Mouse (Mus musculus): Measurements from ENCODE around the gene Kctd11. TPM values are rescaled to one million over a fixed set of nuclear protein-coding genes. Genes with fewer than 3 reads are reported as not detected.
A peak's percentile ranks its signal among the peaks of the same experiment; 100 is the strongest.
"Not testable (repeated sequence)": the region's sequence is repeated elsewhere in the genome, so short reads cannot be mapped to it uniquely, and the experiment has no call there.

Gene Kctd11
- polyA plus RNA-seq, 1 experiment from 2014 or later = 3.3 TPM

GRCm38 (mm10) chr11:69918118-69918517 is 36.9 kb upstream of the Kctd11 start:
- no peak overlapping the region for H3K4me2 ChIP-seq
- H3K36me3 ChIP-seq = peaks cover 44% of the 10 kb centered on the region
- H3K9ac ChIP-seq = no peak overlapping the region
- no peaks in the 10 kb centered on the region for H3K9me3 ChIP-seq (replicated peaks)
- H3K27me3 ChIP-seq = no peaks in the 10 kb centered on the region
- no peak overlapping the region for H3K4me3 ChIP-seq
- peaks cover 54% of the 10 kb centered on the region for H3K4me1 ChIP-seq (replicated peaks)
- 79% methylated on average over 5 of the region's 5 CpGs for WGBS
- no peak overlapping the region for H3K27ac ChIP-seq
- ATAC-seq (replicated peaks; ENCODE audit: insufficient number of reproducible peaks, insufficient read depth, low FRiP score, low read depth) = no peak

- Histone ChIP-seq H3K4me1 (replicated peaks) (peaks cover 49% of the 10 kb centered on the region), H3K9ac (no peak overlapping the region), H3K9me3 (replicated peaks) (no peaks in the 10 kb centered on the region), H3K36me3 (peaks cover 49% of the 10 kb centered on the region), H3K4me3 (no peak overlapping the region), H3K27me3 (no peaks in the 10 kb centered on the region), H3K4me2 (no peak overlapping the region), H3K27ac (no peak overlapping the region)
- WGBS = 84% methylated on average over 8 of the region's 8 CpGs
- no peak for ATAC-seq (replicated peaks; ENCODE audit: insufficient number of reproducible peaks, insufficient read depth, low FRiP score, low read depth)
These were observed 36.3 kb upstream of the Kctd11 start for GRCm38 (mm10) chr11:69917379-69917948.

- ATAC-seq (replicated peaks; ENCODE audit: insufficient number of reproducible peaks, insufficient read depth, low FRiP score, low read depth); H3K4me2 ChIP-seq; H3K27me3 ChIP-seq; H3K27ac ChIP-seq; H3K9ac ChIP-seq; H3K9me3 ChIP-seq (replicated peaks); H3K4me3 ChIP-seq: not testable (repeated sequence)
- 51% methylated on average over 7 of the region's 7 CpGs for WGBS
- Histone ChIP-seq H3K36me3 (peaks cover 56% of the 10 kb centered on the region), H3K4me1 (replicated peaks) (peaks cover 45% of the 10 kb centered on the region)
These were observed 35.6 kb upstream of the Kctd11 start for GRCm38 (mm10) chr11:69916652-69917378.

GRCm38 (mm10) chr11:69915667-69916627 is 34.7 kb upstream of the Kctd11 start:
- whole genome bisulfite sequencing = 57% methylated on average over 5 of the region's 5 CpGs
- 0 out of 2 replicates have a peak overlapping the region, but pooled peaks have one; percentile 83 for H3K4me3 ChIP-seq
- H3K9me3 ChIP-seq (replicated peaks) = no peaks in the 10 kb centered on the region
- no peaks in the 10 kb centered on the region for H3K27me3 ChIP-seq
- no peak overlapping the region for H3K9ac ChIP-seq
- peaks cover 45% of the 10 kb centered on the region for H3K4me1 ChIP-seq (replicated peaks)
- H3K27ac ChIP-seq = no peak overlapping the region
- H3K36me3 ChIP-seq = peaks cover 65% of the 10 kb centered on the region
- H3K4me2 ChIP-seq = no peak overlapping the region
- no peak for ATAC-seq (replicated peaks; ENCODE audit: insufficient number of reproducible peaks, insufficient read depth, low FRiP score, low read depth)

- 31% methylated on average over 9 of the region's 9 CpGs for whole genome bisulfite sequencing
- Histone ChIP-seq H3K9ac (peak overlapping the region; percentile 79; the same call in 1 of the 2 replicates), H3K4me1 (replicated peaks) (peaks cover 45% of the 10 kb centered on the region), H3K4me3 (peak overlapping the region; percentile 83), H3K27me3 (no peaks in the 10 kb centered on the region), H3K4me2 (peak overlapping the region; percentile 93), H3K27ac (no peak overlapping the region), H3K36me3 (peaks cover 74% of the 10 kb centered on the region), H3K9me3 (replicated peaks) (no peaks in the 10 kb centered on the region)
- no peak for ATAC-seq (replicated peaks; ENCODE audit: insufficient number of reproducible peaks, insufficient read depth, low FRiP score, low read depth)
These were observed 33.8 kb upstream of the Kctd11 start for GRCm38 (mm10) chr11:69914917-69915430.

- H3K27me3 ChIP-seq = no peaks in the 10 kb centered on the region
- H3K36me3 ChIP-seq = peaks cover 80% of the 10 kb centered on the region
- WGBS = 2% methylated on average over 17 of the region's 17 CpGs
- H3K4me3 ChIP-seq = peak overlapping the region; percentile 83
- no peak for ATAC-seq (replicated peaks; ENCODE audit: insufficient number of reproducible peaks, insufficient read depth, low FRiP score, low read depth)
- no peaks in the 10 kb centered on the region for H3K9me3 ChIP-seq (replicated peaks)
- peaks cover 42% of the 10 kb centered on the region for H3K4me1 ChIP-seq (replicated peaks)
- H3K9ac ChIP-seq = peak overlapping the region; percentile 79
- peak overlapping the region; percentile 93 for H3K4me2 ChIP-seq
- H3K27ac ChIP-seq = peak overlapping the region; percentile 91
These were observed 33.2 kb upstream of the Kctd11 start for GRCm38 (mm10) chr11:69914372-69914764.

GRCm38 (mm10) chr11:69913554-69914371 is 32.6 kb upstream of the Kctd11 start, which contains the start of gene Gps2:
Gps2 (plus strand) TSS chr11:69913888.
- peaks cover 36% of the 10 kb centered on the region for H3K4me1 ChIP-seq (replicated peaks)
- peak within 1 kb of the TSS; percentile 83 for H3K4me3 ChIP-seq
- no peaks in the 10 kb centered on the region for H3K9me3 ChIP-seq (replicated peaks)
- peak within 1 kb of the TSS; percentile 91 for H3K27ac ChIP-seq
- peak; percentile 86 for ATAC-seq (replicated peaks; ENCODE audit: insufficient number of reproducible peaks, insufficient read depth, low FRiP score, low read depth)
- WGBS = 2% methylated on average over 61 of the region's 61 CpGs
- H3K4me2 ChIP-seq = peak within 1 kb of the TSS; percentile 93
- peak within 1 kb of the TSS; percentile 79 for H3K9ac ChIP-seq
- peaks cover 83% of the 10 kb centered on the region for H3K36me3 ChIP-seq
- no peaks in the 10 kb centered on the region for H3K27me3 ChIP-seq

GRCm38 (mm10) chr11:69912716-69913530 is 31.7 kb upstream of the Kctd11 start:
- Histone ChIP-seq H3K36me3 (peaks cover 83% of the 10 kb centered on the region), H3K27ac (0 out of 2 replicates have a peak overlapping the region, but pooled peaks have one; percentile 91), H3K4me3 (peak overlapping the region; percentile 83), H3K27me3 (no peaks in the 10 kb centered on the region), H3K4me1 (replicated peaks) (peaks cover 28% of the 10 kb centered on the region), H3K9me3 (replicated peaks) (no peaks in the 10 kb centered on the region), H3K4me2 (peak overlapping the region; percentile 93), H3K9ac (peak overlapping the region; percentile 79)
- ATAC-seq (replicated peaks; ENCODE audit: insufficient number of reproducible peaks, insufficient read depth, low FRiP score, low read depth) = no peak
- WGBS = 72% methylated on average over 15 of the region's 15 CpGs

- 81% methylated on average over 6 of the region's 6 CpGs for WGBS
- no peak overlapping the region for H3K4me3 ChIP-seq
- no peak for ATAC-seq (replicated peaks; ENCODE audit: insufficient number of reproducible peaks, insufficient read depth, low FRiP score, low read depth)
These were observed 30.5 kb upstream of the Kctd11 start for GRCm38 (mm10) chr11:69911701-69912100.

More at GRCm38 (mm10) chr11:69911701-69912100, 30.5 kb upstream of the Kctd11 start:
- Histone ChIP-seq H3K9me3 (replicated peaks) (no peaks in the 10 kb centered on the region), H3K4me2 (no peak overlapping the region), H3K4me1 (replicated peaks) (peaks cover 28% of the 10 kb centered on the region), H3K36me3 (peaks cover 83% of the 10 kb centered on the region), H3K27ac (no peak overlapping the region), H3K27me3 (no peaks in the 10 kb centered on the region), H3K9ac (no peak overlapping the region)

All from heart, embryonic 15.5 days (tissue).